Mouse (Mus musculus) kidney, embryonic 16.5 days (tissue): Measurements from ENCODE around the gene Bmp7. TPM values are rescaled to one million over a fixed set of nuclear protein-coding genes. Genes with fewer than 3 reads are reported as not detected.

ENCODE experiments used
- ATAC-seq: fragments of 200-750 bp; cut with Nextera tagmentation; 2 replicates; pipeline ENCODE4 v1.8.0; 2017; ENCODE audit warnings: moderate TSS enrichment; ENCODE audit not compliant: low FRiP score, low TSS enrichment
- H3K27ac ChIP-seq: fragments of 300-500 bp; sonication (generic); 2 replicates; pipeline ENCODE4 v1.5.1; 2014; ENCODE audit warnings: low read length
- H3K27me3 ChIP-seq: fragments of 300-500 bp; sonication (generic); 2 replicates; pipeline ENCODE4 v1.6.1; 2014; ENCODE audit warnings: low read length, control low read depth, mixed read lengths; ENCODE audit not compliant: insufficient read depth
- H3K36me3 ChIP-seq: fragments of 300-500 bp; sonication (generic); 2 replicates; pipeline ENCODE4 v1.6.1; 2014; ENCODE audit warnings: low read length, control low read depth, mixed read lengths; ENCODE audit not compliant: insufficient read depth
- H3K4me1 ChIP-seq: fragments of 300-500 bp; sonication (generic); 2 replicates; pipeline ENCODE4 v1.6.1; 2014; ENCODE audit warnings: low read length, control low read depth, mixed read lengths; ENCODE audit not compliant: insufficient read depth
- H3K4me2 ChIP-seq: fragments of 300-500 bp; sonication (generic); replicated peaks from 2 replicates; pipeline ENCODE4 v1.6.1; 2014; ENCODE audit warnings: low read depth, low read length
- H3K4me3 ChIP-seq: fragments of 300-500 bp; sonication (generic); 2 replicates; pipeline ENCODE4 v1.5.1; 2014; ENCODE audit warnings: mild to moderate bottlenecking, low read length
- H3K9ac ChIP-seq: fragments of 300-500 bp; sonication (generic); replicated peaks from 2 replicates; pipeline ENCODE4 v1.6.1; 2014; ENCODE audit warnings: low read length
- H3K9me3 ChIP-seq: fragments of 300-500 bp; sonication (generic); 2 replicates; pipeline ENCODE4 v1.6.1; 2016; ENCODE audit warnings: low read length, control low read depth
- WGBS: fragments of 180-500 bp; shearing (Covaris S2); extraction: QIAGEN DNeasy Blood & Tissue Kit; methylation state at CpG from one replicate; pipeline ENCODE4 v1.1.7; 2014; 5-methylcytosine and 5-hydroxymethylcytosine counted together
- polyA plus RNA-seq: library from polyadenylated mRNA; unstranded; fragments of >200 nt; fragmentation: Nextera tagmentation; extraction: Ambion mirVana; gene quantifications from 2 replicates; pipeline ENCODE4 v1.2.1, GENCODE M21; 2015

Gene Bmp7
- polyA plus RNA-seq, 1 experiment from 2014 or later: 39.8 TPM

- Histone ChIP-seq H3K4me1 (peaks cover 31% of the 10 kb centered on the region), H3K4me2 (peak overlapping the region; percentile 39), H3K36me3 (peaks cover 25% of the 10 kb centered on the region), H3K27me3 (no peaks in the 10 kb centered on the region), H3K4me3 (no peak overlapping the region), H3K27ac (peak overlapping the region; percentile 80), H3K9me3 (no peaks in the 10 kb centered on the region), H3K9ac (peak overlapping the region; percentile 33; the same call in 1 of the 2 replicates)
- ATAC-seq: peak; percentile 76
- WGBS: 41% methylated on average over 15 of the region's 15 CpGs
Measured at GRCm38 (mm10) chr2:172889756-172890443, 50.2 kb downstream of the Bmp7 start.

GRCm38 (mm10) chr2:172889222-172889621, 50.9 kb downstream of the Bmp7 start:
- peak overlapping the region; percentile 80 for H3K27ac ChIP-seq
- peaks cover 31% of the 10 kb centered on the region for H3K4me1 ChIP-seq
- no peak overlapping the region for H3K4me3 ChIP-seq
- no peaks in the 10 kb centered on the region for H3K9me3 ChIP-seq
- no peaks in the 10 kb centered on the region for H3K27me3 ChIP-seq
- H3K36me3 ChIP-seq: peaks cover 25% of the 10 kb centered on the region
- ATAC-seq: peak; percentile 81
- H3K4me2 ChIP-seq: peak overlapping the region; percentile 39
- H3K9ac ChIP-seq: peak overlapping the region; percentile 33; the same call in 1 of the 2 replicates
- 30% methylated on average over 12 of the region's 12 CpGs for WGBS

GRCm38 (mm10) chr2:172888147-172888546, 52.0 kb downstream of the Bmp7 start:
- H3K27me3 ChIP-seq: no peaks in the 10 kb centered on the region
- no peak overlapping the region for H3K9ac ChIP-seq
- 27% methylated on average over 11 of the region's 12 CpGs for WGBS
- peaks cover 31% of the 10 kb centered on the region for H3K4me1 ChIP-seq
- no peaks in the 10 kb centered on the region for H3K9me3 ChIP-seq
- no peak overlapping the region for H3K27ac ChIP-seq
- ATAC-seq: 0 out of 2 replicates have a peak, but pooled peaks have one; percentile 4
- H3K36me3 ChIP-seq: peaks cover 20% of the 10 kb centered on the region
- no peak overlapping the region for H3K4me3 ChIP-seq
- no peak overlapping the region for H3K4me2 ChIP-seq

- no peak for ATAC-seq
- no peaks in the 10 kb centered on the region; the same call in 1 of the 2 replicates for H3K36me3 ChIP-seq
- H3K4me2 ChIP-seq: no peak overlapping the region
- H3K4me3 ChIP-seq: no peak overlapping the region
- no peak overlapping the region for H3K27ac ChIP-seq
- 44% methylated on average over 7 of the region's 7 CpGs for WGBS
- peaks cover 47% of the 10 kb centered on the region for H3K4me1 ChIP-seq
- no peaks in the 10 kb centered on the region for H3K9me3 ChIP-seq
- no peak overlapping the region for H3K9ac ChIP-seq
- H3K27me3 ChIP-seq: no peaks in the 10 kb centered on the region
Measured at GRCm38 (mm10) chr2:172885861-172886260, 54.3 kb downstream of the Bmp7 start.

GRCm38 (mm10) chr2:172884584-172884983, 55.5 kb downstream of the Bmp7 start:
- 70% methylated on average over 6 of the region's 6 CpGs for WGBS

GRCm38 (mm10) chr2:172875201-172875600, 64.9 kb downstream of the Bmp7 start:
- Histone ChIP-seq H3K36me3 (peaks cover 11% of the 10 kb centered on the region; the same call in 1 of the 2 replicates), H3K9me3 (no peaks in the 10 kb centered on the region), H3K4me1 (peaks cover 6% of the 10 kb centered on the region; the same call in 1 of the 2 replicates), H3K4me3 (no peak overlapping the region), H3K9ac (no peak overlapping the region), H3K4me2 (no peak overlapping the region), H3K27me3 (no peaks in the 10 kb centered on the region), H3K27ac (no peak overlapping the region)
- WGBS: 84% methylated on average over 9 of the region's 9 CpGs
- no peak for ATAC-seq

More at GRCm38 (mm10) chr2:172884584-172884983, 55.5 kb downstream of the Bmp7 start:
- H3K4me1 ChIP-seq: peaks cover 36% of the 10 kb centered on the region
- H3K9ac ChIP-seq: no peak overlapping the region
- H3K9me3 ChIP-seq: no peaks in the 10 kb centered on the region
- H3K27ac ChIP-seq: no peak overlapping the region
- no peak overlapping the region for H3K4me2 ChIP-seq
- H3K36me3 ChIP-seq: no peaks in the 10 kb centered on the region
- no peak for ATAC-seq
- H3K4me3 ChIP-seq: no peak overlapping the region
- no peaks in the 10 kb centered on the region for H3K27me3 ChIP-seq

GRCm38 (mm10) chr2:172866356-172866755, 73.8 kb downstream of the Bmp7 start:
- Histone ChIP-seq H3K9me3 (no peaks in the 10 kb centered on the region), H3K27ac (no peak overlapping the region), H3K4me1 (peaks cover 28% of the 10 kb centered on the region), H3K36me3 (peaks cover 10% of the 10 kb centered on the region; the same call in 1 of the 2 replicates), H3K4me3 (no peak overlapping the region), H3K4me2 (no peak overlapping the region), H3K9ac (no peak overlapping the region), H3K27me3 (no peaks in the 10 kb centered on the region)
- 76% methylated on average over 5 of the region's 5 CpGs for WGBS
- ATAC-seq: no peak

GRCm38 (mm10) chr2:172865165-172865564, 75.0 kb downstream of the Bmp7 start:
- WGBS: 76% methylated on average over 6 of the region's 6 CpGs
- Histone ChIP-seq H3K27ac (no peak overlapping the region), H3K9ac (no peak overlapping the region), H3K9me3 (no peaks in the 10 kb centered on the region), H3K4me1 (peaks cover 27% of the 10 kb centered on the region), H3K27me3 (no peaks in the 10 kb centered on the region), H3K36me3 (peaks cover 10% of the 10 kb centered on the region; the same call in 1 of the 2 replicates), H3K4me2 (no peak overlapping the region), H3K4me3 (no peak overlapping the region)
- no peak for ATAC-seq

GRCm38 (mm10) chr2:172864566-172864965, 75.6 kb downstream of the Bmp7 start:
- 85% methylated on average over 7 of the region's 7 CpGs for WGBS
- no peak for ATAC-seq
- Histone ChIP-seq H3K4me1 (peaks cover 27% of the 10 kb centered on the region), H3K4me2 (no peak overlapping the region), H3K9me3 (no peaks in the 10 kb centered on the region), H3K36me3 (peaks cover 6% of the 10 kb centered on the region; the same call in 1 of the 2 replicates), H3K4me3 (no peak overlapping the region), H3K9ac (no peak overlapping the region), H3K27ac (no peak overlapping the region), H3K27me3 (no peaks in the 10 kb centered on the region)

- Histone ChIP-seq H3K27me3 (no peaks in the 10 kb centered on the region), H3K4me2 (peak overlapping the region; percentile 52), H3K9me3 (0 out of 2 replicates have a peak, but pooled peaks cover 6% of the 10 kb centered on the region), H3K36me3 (peaks cover 3% of the 10 kb centered on the region; the same call in 1 of the 2 replicates), H3K27ac (peak overlapping the region; percentile 65), H3K4me1 (peaks cover 27% of the 10 kb centered on the region), H3K4me3 (peak overlapping the region; percentile 27; the same call in 1 of the 2 replicates), H3K9ac (peak overlapping the region; percentile 29; the same call in 1 of the 2 replicates)
- peak; percentile 28 for ATAC-seq
- 27% methylated on average over 14 of the region's 14 CpGs for WGBS
Measured at GRCm38 (mm10) chr2:172863469-172863856, 76.7 kb downstream of the Bmp7 start.
